Mouse (Mus musculus): ENCODE data around the gene Krcc1. TPM values are rescaled to one million over a fixed set of nuclear protein-coding genes. Genes with fewer than 3 reads are reported as not detected.
A peak's percentile ranks its signal among the peaks of the same experiment; 100 is the strongest.
"Not testable (repeated sequence)": the region's sequence is repeated elsewhere in the genome, so short reads cannot be mapped to it uniquely, and the experiment has no call there.

Gene Krcc1
- polyA plus RNA-seq, 1 experiment from 2014 or later, result 38.5 TPM

DNA sequence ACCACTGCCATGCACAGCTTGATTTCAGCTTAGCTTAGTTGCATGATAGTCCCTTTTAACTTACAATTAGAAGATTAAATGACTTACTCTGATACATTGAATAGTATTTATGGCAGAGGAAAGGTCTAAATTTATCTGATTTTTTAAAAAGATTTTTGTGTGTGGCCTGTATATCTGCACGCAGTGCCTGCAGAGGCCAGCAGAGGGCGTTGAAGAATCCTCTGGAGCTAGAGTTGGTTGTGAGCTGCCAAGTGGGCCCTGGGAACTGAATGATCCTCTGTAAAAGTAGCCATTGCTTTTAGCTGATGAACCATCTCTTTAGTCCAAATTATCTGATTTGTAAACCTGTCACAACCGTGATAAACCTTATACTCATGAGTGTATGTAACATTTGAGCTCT, 27.3 kb downstream of the Krcc1 start:
- Histone ChIP-seq H3K9ac (ENCODE audit: low read depth, low read length) (no peak overlapping the region), H3K27me3 (ENCODE audit: control insufficient read depth, insufficient read depth, low read length) (no peaks in the 10 kb centered on the region)

DNA sequence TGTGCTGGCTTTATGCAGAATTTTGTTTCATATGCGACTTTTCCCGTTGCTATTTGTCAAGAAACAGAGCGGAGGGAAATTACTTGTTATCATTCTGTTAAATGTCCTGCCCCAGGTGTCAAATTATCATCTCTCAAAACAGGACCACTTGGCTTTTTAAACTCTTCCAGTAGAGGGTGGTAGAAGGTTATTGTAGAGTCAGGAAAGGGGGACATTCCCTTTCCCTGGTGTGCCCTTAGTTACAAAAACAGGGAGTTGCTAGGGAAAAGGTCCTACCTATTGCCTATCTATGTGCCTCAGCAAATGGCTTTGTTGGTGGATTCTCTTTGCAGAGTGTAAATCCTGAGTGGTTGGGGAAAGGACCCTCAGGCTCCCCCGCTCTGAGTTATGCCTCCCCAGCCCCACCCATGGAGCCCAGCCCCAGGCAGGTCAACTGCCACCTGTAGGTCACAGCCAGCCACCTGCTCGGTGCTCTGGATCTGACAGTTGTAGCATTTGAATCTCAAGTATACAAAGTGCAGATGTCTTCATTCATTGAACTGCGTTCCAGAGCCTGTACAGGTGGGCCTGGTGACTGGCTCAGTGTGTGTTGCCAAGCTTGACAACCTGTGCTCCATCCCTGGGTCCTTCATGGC, 30.7 kb downstream of the Krcc1 start:
- 71% methylated on average over 6 of the region's 6 CpGs for WGBS
- no peak for ATAC-seq (ENCODE audit: low FRiP score)

More for the DNA sequence above, 27.3 kb downstream of the Krcc1 start:
- Histone ChIP-seq H3K36me3 (ENCODE audit: control insufficient read depth, insufficient read depth, low read length) (no peaks in the 10 kb centered on the region), H3K4me1 (replicated peaks; ENCODE audit: control insufficient read depth, insufficient read depth, low read length) (no peaks in the 10 kb centered on the region), H3K4me2 (replicated peaks; ENCODE audit: low read depth, low read length) (no peak overlapping the region), H3K9me3 (ENCODE audit: control insufficient read depth, low read length) (no peaks in the 10 kb centered on the region), H3K27ac (ENCODE audit: low read depth, low read length) (no peak overlapping the region), H3K4me3 (ENCODE audit: low read depth, low read length) (no peak overlapping the region)
- WGBS, result 40% methylated on average over 3 of the region's 3 CpGs
- DNase-seq (ENCODE audit: low spot score) (peak; percentile 68), ATAC-seq (ENCODE audit: low FRiP score) (no peak)

GRCm38 (mm10) chr6:71307486-71307885, 36.0 kb downstream of the Krcc1 start:
- H3K27ac ChIP-seq (ENCODE audit: low read depth, low read length), result no peak overlapping the region
- H3K9me3 ChIP-seq (ENCODE audit: control insufficient read depth, low read length), result no peaks in the 10 kb centered on the region
- H3K9ac ChIP-seq (ENCODE audit: low read depth, low read length), result no peak overlapping the region
- H3K4me2 ChIP-seq (replicated peaks; ENCODE audit: low read depth, low read length), result no peak overlapping the region
- H3K27me3 ChIP-seq (ENCODE audit: control insufficient read depth, insufficient read depth, low read length), result no peaks in the 10 kb centered on the region
- no peaks in the 10 kb centered on the region for H3K4me1 ChIP-seq (replicated peaks; ENCODE audit: control insufficient read depth, insufficient read depth, low read length)
- DNase-seq (ENCODE audit: low spot score) (no peak), ATAC-seq (ENCODE audit: low FRiP score) (no peak)
- WGBS, result 92% methylated on average over 8 of the region's 8 CpGs
- H3K4me3 ChIP-seq (ENCODE audit: low read depth, low read length), result no peak overlapping the region
- H3K36me3 ChIP-seq (ENCODE audit: control insufficient read depth, insufficient read depth, low read length), result no peaks in the 10 kb centered on the region

More for the DNA sequence above, 30.7 kb downstream of the Krcc1 start:
- H3K27me3 ChIP-seq (ENCODE audit: control insufficient read depth, insufficient read depth, low read length), result no peaks in the 10 kb centered on the region
- no peak overlapping the region for H3K9ac ChIP-seq (ENCODE audit: low read depth, low read length)
- DNase-seq (ENCODE audit: low spot score), result no peak
- no peak overlapping the region for H3K27ac ChIP-seq (ENCODE audit: low read depth, low read length)
- no peak overlapping the region for H3K4me2 ChIP-seq (replicated peaks; ENCODE audit: low read depth, low read length)
- no peaks in the 10 kb centered on the region for H3K36me3 ChIP-seq (ENCODE audit: control insufficient read depth, insufficient read depth, low read length)
- H3K4me1 ChIP-seq (replicated peaks; ENCODE audit: control insufficient read depth, insufficient read depth, low read length), result no peaks in the 10 kb centered on the region
- no peaks in the 10 kb centered on the region for H3K9me3 ChIP-seq (ENCODE audit: control insufficient read depth, low read length)
- no peak overlapping the region for H3K4me3 ChIP-seq (ENCODE audit: low read depth, low read length)

DNA sequence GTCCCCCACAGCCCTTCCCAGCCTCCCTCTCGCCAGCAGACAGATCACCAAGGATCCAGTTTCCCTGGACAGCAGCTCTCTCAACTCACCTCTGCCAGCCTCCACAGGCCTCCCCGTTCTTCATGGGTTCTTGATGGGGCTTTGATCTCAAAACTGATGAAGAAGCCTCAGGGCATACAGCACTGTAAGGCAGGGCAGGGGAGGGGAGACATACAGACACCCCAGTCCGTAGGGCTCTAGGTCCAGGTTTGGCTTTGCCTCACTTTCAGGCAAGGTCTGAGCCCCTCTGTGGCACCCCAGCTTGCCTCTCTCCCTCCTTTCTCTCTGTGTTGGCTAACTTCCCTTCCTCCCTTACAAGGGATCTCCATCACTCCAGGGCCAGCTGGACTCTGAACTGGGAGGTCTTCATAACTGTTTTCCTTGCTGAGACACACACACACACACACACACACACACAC, 50.4 kb downstream of the Krcc1 start, which contains the start of gene Smyd1:
Gene Smyd1, minus strand, starts transcription at position 408 of the 458 bp plus-strand sequence.
- H3K9me3 ChIP-seq (ENCODE audit: control insufficient read depth, low read length), result no peaks in the 10 kb centered on the region
- H3K4me2 ChIP-seq (replicated peaks; ENCODE audit: low read depth, low read length), result no peak within 1 kb of the TSS
- H3K9ac ChIP-seq (ENCODE audit: low read depth, low read length), result no peak within 1 kb of the TSS
- DNase-seq (ENCODE audit: low spot score), result no peak
- H3K4me3 ChIP-seq (ENCODE audit: low read depth, low read length), result no peak within 1 kb of the TSS
- H3K27me3 ChIP-seq (ENCODE audit: control insufficient read depth, insufficient read depth, low read length), result no peaks in the 10 kb centered on the region
- H3K27ac ChIP-seq (ENCODE audit: low read depth, low read length), result no peak within 1 kb of the TSS
- no peaks in the 10 kb centered on the region for H3K4me1 ChIP-seq (replicated peaks; ENCODE audit: control insufficient read depth, insufficient read depth, low read length)
- WGBS, result 78% methylated on average over 3 of the region's 3 CpGs
- no peak for ATAC-seq (ENCODE audit: low FRiP score)
- no peaks in the 10 kb centered on the region for H3K36me3 ChIP-seq (ENCODE audit: control insufficient read depth, insufficient read depth, low read length)

DNA sequence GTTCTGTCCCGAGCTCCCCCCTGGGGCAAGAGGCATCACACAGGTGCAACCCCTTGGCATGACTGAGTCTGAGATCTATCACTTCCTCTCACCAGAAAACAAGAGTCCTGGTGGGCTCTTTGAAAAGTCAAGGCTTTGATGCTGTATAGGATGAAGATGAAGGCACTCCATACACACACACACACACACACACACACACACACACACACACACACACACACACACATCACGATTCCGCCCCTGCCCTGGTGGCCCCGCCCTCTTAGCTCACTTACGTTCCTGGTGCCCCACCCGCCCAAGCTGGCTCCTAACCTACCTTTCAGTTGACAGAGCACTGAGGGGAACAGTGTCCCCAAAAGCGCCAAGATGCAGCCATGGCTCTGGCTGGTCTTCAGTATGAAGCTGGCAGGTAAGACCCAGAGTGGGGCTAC, 51.0 kb downstream of the Krcc1 start, which contains the start of gene Cd8b1:
Gene Cd8b1, plus strand, starts transcription at position 298 of the 431 bp plus-strand sequence.
- H3K27me3 ChIP-seq (ENCODE audit: control insufficient read depth, insufficient read depth, low read length), result no peaks in the 10 kb centered on the region
- H3K4me1 ChIP-seq (replicated peaks; ENCODE audit: control insufficient read depth, insufficient read depth, low read length), result no peaks in the 10 kb centered on the region
- H3K4me2 ChIP-seq (replicated peaks; ENCODE audit: low read depth, low read length), result no peak within 1 kb of the TSS
- ATAC-seq (ENCODE audit: low FRiP score) (no peak), DNase-seq (ENCODE audit: low spot score) (no peak)
- H3K36me3 ChIP-seq (ENCODE audit: control insufficient read depth, insufficient read depth, low read length), result no peaks in the 10 kb centered on the region
- no peaks in the 10 kb centered on the region for H3K9me3 ChIP-seq (ENCODE audit: control insufficient read depth, low read length)
- no peak within 1 kb of the TSS for H3K27ac ChIP-seq (ENCODE audit: low read depth, low read length)
- no peak within 1 kb of the TSS for H3K9ac ChIP-seq (ENCODE audit: low read depth, low read length)
- H3K4me3 ChIP-seq (ENCODE audit: low read depth, low read length), result no peak within 1 kb of the TSS
- WGBS, result 92% methylated on average over 7 of the region's 7 CpGs

DNA sequence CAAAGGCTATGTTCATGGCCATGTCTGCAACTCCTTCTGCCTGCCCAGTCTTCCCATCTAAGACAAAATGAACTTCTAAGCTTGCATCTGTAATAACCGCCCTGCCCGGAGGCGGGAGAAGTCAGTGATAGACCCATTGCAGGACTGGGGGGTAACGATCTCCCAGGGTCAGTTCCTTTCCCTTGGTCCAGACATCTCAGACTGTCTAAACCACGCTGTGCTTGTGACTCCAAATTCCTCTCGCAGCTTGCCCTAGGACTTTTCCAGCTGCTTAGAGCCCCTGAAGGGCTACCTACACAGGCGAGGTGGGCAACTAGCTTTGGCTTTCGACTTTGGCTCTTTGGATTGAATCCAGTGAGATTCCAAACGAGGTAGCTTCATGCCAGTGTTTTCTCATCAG, 53.3 kb downstream of the Krcc1 start:
- no peak overlapping the region for H3K27ac ChIP-seq (ENCODE audit: low read depth, low read length)

GRCm38 (mm10) chr6:71329881-71330280, 58.4 kb downstream of the Krcc1 start:
- DNase-seq (ENCODE audit: low spot score), result no peak
- Histone ChIP-seq H3K9me3 (ENCODE audit: control insufficient read depth, low read length) (no peaks in the 10 kb centered on the region), H3K9ac (ENCODE audit: low read depth, low read length) (no peak overlapping the region), H3K4me1 (replicated peaks; ENCODE audit: control insufficient read depth, insufficient read depth, low read length) (no peaks in the 10 kb centered on the region), H3K27me3 (ENCODE audit: control insufficient read depth, insufficient read depth, low read length) (no peaks in the 10 kb centered on the region), H3K4me3 (ENCODE audit: low read depth, low read length) (no peak overlapping the region), H3K4me2 (replicated peaks; ENCODE audit: low read depth, low read length) (no peak overlapping the region), H3K36me3 (ENCODE audit: control insufficient read depth, insufficient read depth, low read length) (no peaks in the 10 kb centered on the region), H3K27ac (ENCODE audit: low read depth, low read length) (no peak overlapping the region)
- no peak for ATAC-seq (ENCODE audit: low FRiP score)
- 86% methylated on average over 6 of the region's 6 CpGs for WGBS

More for the DNA sequence above, 53.3 kb downstream of the Krcc1 start:
- WGBS, result 88% methylated on average over 9 of the region's 9 CpGs
- Histone ChIP-seq H3K4me3 (ENCODE audit: low read depth, low read length) (no peak overlapping the region), H3K4me2 (replicated peaks; ENCODE audit: low read depth, low read length) (no peak overlapping the region), H3K9me3 (ENCODE audit: control insufficient read depth, low read length) (no peaks in the 10 kb centered on the region), H3K27me3 (ENCODE audit: control insufficient read depth, insufficient read depth, low read length) (no peaks in the 10 kb centered on the region), H3K4me1 (replicated peaks; ENCODE audit: control insufficient read depth, insufficient read depth, low read length) (no peaks in the 10 kb centered on the region), H3K9ac (ENCODE audit: low read depth, low read length) (no peak overlapping the region), H3K36me3 (ENCODE audit: control insufficient read depth, insufficient read depth, low read length) (no peaks in the 10 kb centered on the region)
- DNase-seq (ENCODE audit: low spot score) (no peak), ATAC-seq (ENCODE audit: low FRiP score) (no peak)

DNA sequence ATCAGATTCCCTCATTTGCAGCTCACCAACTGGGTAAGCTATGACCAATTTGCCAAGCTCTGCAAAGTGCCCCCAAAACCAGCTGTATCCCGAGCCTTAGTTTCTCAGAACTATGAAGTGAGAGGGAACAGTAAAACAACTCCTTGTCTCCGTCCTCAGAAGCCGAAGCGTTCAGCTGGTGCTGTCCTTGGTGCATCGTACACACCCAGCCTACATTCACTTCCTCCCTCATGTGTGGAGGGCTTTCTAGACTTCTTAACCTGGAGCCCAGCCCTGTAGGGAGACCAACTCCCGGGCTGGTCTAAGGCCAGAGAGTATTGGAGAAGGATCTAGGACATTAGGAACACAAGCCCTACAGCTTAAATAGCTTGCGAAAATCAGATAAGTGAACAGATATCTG, 59.0 kb downstream of the Krcc1 start:
- no peak overlapping the region for H3K27ac ChIP-seq (ENCODE audit: low read depth, low read length)
- no peaks in the 10 kb centered on the region for H3K9me3 ChIP-seq (ENCODE audit: control insufficient read depth, low read length)
- DNase-seq (ENCODE audit: low spot score), result no peak
- 86% methylated on average over 7 of the region's 7 CpGs for WGBS
- H3K9ac ChIP-seq (ENCODE audit: low read depth, low read length), result no peak overlapping the region
- H3K27me3 ChIP-seq (ENCODE audit: control insufficient read depth, insufficient read depth, low read length), result no peaks in the 10 kb centered on the region
- H3K4me3 ChIP-seq (ENCODE audit: low read depth, low read length), result no peak overlapping the region
- no peaks in the 10 kb centered on the region for H3K36me3 ChIP-seq (ENCODE audit: control insufficient read depth, insufficient read depth, low read length)
- no peak for ATAC-seq (ENCODE audit: low FRiP score)
- H3K4me1 ChIP-seq (replicated peaks; ENCODE audit: control insufficient read depth, insufficient read depth, low read length), result no peaks in the 10 kb centered on the region
- H3K4me2 ChIP-seq (replicated peaks; ENCODE audit: low read depth, low read length), result no peak overlapping the region

DNA sequence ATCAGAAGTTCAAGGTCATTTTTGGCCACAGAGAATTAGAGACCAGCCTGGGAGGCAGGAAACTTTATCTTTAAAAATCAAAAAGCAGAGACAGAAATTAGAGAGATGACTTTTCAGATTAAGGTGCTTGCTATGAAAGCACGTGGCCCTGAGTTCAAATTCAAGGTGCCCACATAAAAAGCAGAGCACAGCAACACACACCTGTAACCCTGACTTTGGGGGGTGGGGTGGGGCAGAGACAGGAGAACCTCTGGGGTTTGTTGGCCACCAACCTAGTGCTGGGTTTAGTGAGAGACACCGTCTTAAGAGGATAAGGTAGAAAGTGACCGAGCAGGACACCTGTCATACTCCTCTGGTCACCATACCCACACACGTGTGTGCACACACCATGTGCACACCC, 60.0 kb downstream of the Krcc1 start:
- H3K4me2 ChIP-seq (replicated peaks; ENCODE audit: low read depth, low read length); H3K9me3 ChIP-seq (ENCODE audit: control insufficient read depth, low read length); H3K4me1 ChIP-seq (replicated peaks; ENCODE audit: control insufficient read depth, insufficient read depth, low read length); H3K27ac ChIP-seq (ENCODE audit: low read depth, low read length); H3K36me3 ChIP-seq (ENCODE audit: control insufficient read depth, insufficient read depth, low read length); ATAC-seq (ENCODE audit: low FRiP score); H3K4me3 ChIP-seq (ENCODE audit: low read depth, low read length); H3K27me3 ChIP-seq (ENCODE audit: control insufficient read depth, insufficient read depth, low read length); DNase-seq (ENCODE audit: low spot score); H3K9ac ChIP-seq (ENCODE audit: low read depth, low read length): not testable (repeated sequence)
- WGBS, result 88% methylated on average over 1 of the region's 4 CpGs

Measured in hindbrain, embryonic 11.5 days (tissue).